Mouse (Mus musculus): ENCODE data around the gene Iqcn. TPM values are rescaled to one million over a fixed set of nuclear protein-coding genes. Genes with fewer than 3 reads are reported as not detected.
A peak's percentile ranks its signal among the peaks of the same experiment; 100 is the strongest.

Iqcn gene
- under 1 TPM; 0.05 to 0.12 TPM for total RNA-seq (2021)

GRCm38 (mm10) chr8:70703287-70703686 is at the start of gene Iqcn:
Gene Iqcn, plus strand, starts transcription at chr8:70703457.
- no peak for DNase-seq (ENCODE audit: extremely low spot score in 1 of 2, low spot score in 1 of 2)

GRCm38 (mm10) chr8:70654121-70654520 is 49.1 kb upstream of the Iqcn start:
- DNase-seq (ENCODE audit: extremely low spot score in 1 of 2, low spot score in 1 of 2), result no peak

- no peak for DNase-seq (ENCODE audit: extremely low spot score in 1 of 2, low spot score in 1 of 2)
These were observed 47.8 kb upstream of the Iqcn start for GRCm38 (mm10) chr8:70655469-70655868.

- no peak for DNase-seq (ENCODE audit: extremely low spot score in 1 of 2, low spot score in 1 of 2)
These were observed 47.0 kb upstream of the Iqcn start for GRCm38 (mm10) chr8:70656193-70656790.

GRCm38 (mm10) chr8:70657214-70657613 is 46.0 kb upstream of the Iqcn start:
- DNase-seq (ENCODE audit: extremely low spot score in 1 of 2, low spot score in 1 of 2), result no peak

GRCm38 (mm10) chr8:70657739-70658138 is 45.5 kb upstream of the Iqcn start:
- no peak for DNase-seq (ENCODE audit: extremely low spot score in 1 of 2, low spot score in 1 of 2)

GRCm38 (mm10) chr8:70658897-70659603 is 44.2 kb upstream of the Iqcn start:
- no peak for DNase-seq (ENCODE audit: extremely low spot score in 1 of 2, low spot score in 1 of 2)

GRCm38 (mm10) chr8:70659604-70660272 is 43.5 kb upstream of the Iqcn start:
- peak; percentile 63 to 69 for DNase-seq (ENCODE audit: extremely low spot score in 1 of 2, low spot score in 1 of 2)

- DNase-seq (ENCODE audit: extremely low spot score in 1 of 2, low spot score in 1 of 2), result no peak
These were observed 43.0 kb upstream of the Iqcn start, which contains the start of gene Pgpep1 for GRCm38 (mm10) chr8:70660273-70660725. Gene Pgpep1, minus strand, starts transcription at chr8:70660388.

- DNase-seq (ENCODE audit: extremely low spot score in 1 of 2, low spot score in 1 of 2), result no peak
These were observed 39.6 kb upstream of the Iqcn start for GRCm38 (mm10) chr8:70663691-70664090.

- no peak for DNase-seq (ENCODE audit: extremely low spot score in 1 of 2, low spot score in 1 of 2)
These were observed 38.6 kb upstream of the Iqcn start for GRCm38 (mm10) chr8:70664631-70665030.

GRCm38 (mm10) chr8:70665599-70665998 is 37.7 kb upstream of the Iqcn start:
- no peak for DNase-seq (ENCODE audit: extremely low spot score in 1 of 2, low spot score in 1 of 2)

GRCm38 (mm10) chr8:70667071-70667470 is 36.2 kb upstream of the Iqcn start:
- peak in 1 of 2 experiments; percentile 43 for DNase-seq (ENCODE audit: extremely low spot score in 1 of 2, low spot score in 1 of 2)

- no peak for DNase-seq (ENCODE audit: extremely low spot score in 1 of 2, low spot score in 1 of 2)
These were observed 31.5 kb upstream of the Iqcn start for GRCm38 (mm10) chr8:70671615-70672324.

GRCm38 (mm10) chr8:70672325-70673078 is 30.8 kb upstream of the Iqcn start:
- DNase-seq (ENCODE audit: extremely low spot score in 1 of 2, low spot score in 1 of 2), result peak in 1 of 2 experiments; percentile 25

GRCm38 (mm10) chr8:70673079-70673856 is 30.0 kb upstream of the Iqcn start, which contains the start of gene Lsm4:
Gene Lsm4, plus strand, starts transcription at chr8:70673248.
- peak; percentile 96 to 99 for DNase-seq (ENCODE audit: extremely low spot score in 1 of 2, low spot score in 1 of 2)

- DNase-seq (ENCODE audit: extremely low spot score in 1 of 2, low spot score in 1 of 2), result no peak
These were observed 29.1 kb upstream of the Iqcn start for GRCm38 (mm10) chr8:70674109-70674508.

GRCm38 (mm10) chr8:70674716-70675115 is 28.5 kb upstream of the Iqcn start:
- no peak for DNase-seq (ENCODE audit: extremely low spot score in 1 of 2, low spot score in 1 of 2)

- DNase-seq (ENCODE audit: extremely low spot score in 1 of 2, low spot score in 1 of 2), result no peak
These were observed 27.9 kb upstream of the Iqcn start for GRCm38 (mm10) chr8:70675336-70675735.

Measured in layer of hippocampus, postnatal 25 days (tissue).